Comparison of ENCODE assay signal across 17 mouse cellular contexts in genomic region chr2:5931938-5932337, GRCm38 (mm10).
"Had no signal": no experiment of that assay in that cellular context is flagged by ENCODE, and none has a peak within 500 bp of the region (broad histone marks: within the 10 kb centered on the region; RNA-seq: fewer than 3 reads in every experiment).

No protein-coding gene starts in this region.

- H3K27ac ChIP-seq: neural tube, embryonic 12.5 days; neural tube, embryonic 13.5 days; neural tube, embryonic 15.5 days; stomach, embryonic 15.5 days; stomach, postnatal 0 days had no signal

- H3K27me3 ChIP-seq: neural tube, embryonic 12.5 days; neural tube, embryonic 13.5 days; neural tube, embryonic 15.5 days; stomach, embryonic 15.5 days had no signal

- H3K4me3 ChIP-seq: neural tube, embryonic 12.5 days; neural tube, embryonic 13.5 days; neural tube, embryonic 15.5 days; stomach, embryonic 15.5 days had no signal

- DNase-seq: retina, postnatal 1 day; right cerebral cortex, adult 18-20 months; right cerebral cortex, postnatal 14 days; right cerebral cortex, postnatal 25 days; right cerebral cortex, postnatal 4 days; spleen, adult 18-20 months; thymus, adult 18-20 months; thymus, adult 2 months; thymus, postnatal 14 days; thymus, postnatal 25 days; thymus, postnatal 36 days; thymus, postnatal 4 days had no signal

- H3K9ac ChIP-seq: neural tube, embryonic 12.5 days; neural tube, embryonic 13.5 days; neural tube, embryonic 15.5 days; stomach, embryonic 15.5 days had no signal

- H3K4me2 ChIP-seq: neural tube, embryonic 12.5 days; neural tube, embryonic 13.5 days; neural tube, embryonic 15.5 days; stomach, embryonic 15.5 days had no signal

- H3K4me1 ChIP-seq: neural tube, embryonic 12.5 days; neural tube, embryonic 13.5 days; neural tube, embryonic 15.5 days; stomach, embryonic 15.5 days had no signal

- H3K9me3 ChIP-seq: neural tube, embryonic 12.5 days; neural tube, embryonic 13.5 days; neural tube, embryonic 15.5 days; stomach, embryonic 15.5 days had no signal

- H3K36me3 ChIP-seq: stomach, embryonic 15.5 days had no signal
